Mouse (Mus musculus) retina, postnatal 1 day (tissue): ENCODE measurements around the gene Gdnf.

Experiments
- DNase-seq: peaks from one replicate; pipeline ENCODE4 v3.0.0-alpha.2; 2012

The Gdnf gene

DNA sequence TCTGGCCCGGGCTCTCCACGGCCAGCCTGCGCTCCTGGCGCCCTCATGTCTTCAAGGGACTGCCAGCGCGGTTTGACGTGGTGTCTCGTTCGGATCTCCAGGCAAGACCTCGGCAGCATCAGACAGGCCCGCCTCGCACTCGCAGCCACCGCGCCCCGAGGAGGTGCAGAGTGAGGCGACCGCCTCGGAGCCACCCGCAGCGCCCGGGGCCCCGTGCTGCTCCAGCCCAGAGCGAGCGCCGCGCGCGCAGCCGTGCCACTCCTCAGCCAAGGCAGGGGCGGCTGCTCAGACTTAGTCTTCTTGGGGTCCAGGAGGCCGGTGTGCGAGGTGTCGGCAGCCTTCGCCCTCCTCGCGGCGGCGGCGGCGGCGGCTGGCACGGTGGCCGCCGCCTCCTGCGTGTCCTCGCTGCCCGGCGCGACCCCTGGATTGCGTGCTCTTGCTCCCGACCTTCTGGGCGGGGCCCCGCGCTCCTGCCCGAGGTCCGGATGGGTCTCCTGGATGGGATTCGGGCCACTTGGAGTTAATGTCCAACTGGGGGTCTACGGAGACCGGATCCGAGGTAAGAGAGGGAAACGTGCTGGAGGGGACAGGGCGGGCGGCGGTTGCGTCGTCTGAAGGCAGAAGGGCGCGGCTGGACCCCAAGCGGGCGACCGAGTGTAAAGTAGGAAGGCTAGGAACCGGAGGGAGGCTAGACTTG, at the start of gene Gdnf:
Gene Gdnf (plus strand): TSS at position 291 of the 697 bp plus-strand sequence.
- DNase-seq, result peak; percentile 56

DNA sequence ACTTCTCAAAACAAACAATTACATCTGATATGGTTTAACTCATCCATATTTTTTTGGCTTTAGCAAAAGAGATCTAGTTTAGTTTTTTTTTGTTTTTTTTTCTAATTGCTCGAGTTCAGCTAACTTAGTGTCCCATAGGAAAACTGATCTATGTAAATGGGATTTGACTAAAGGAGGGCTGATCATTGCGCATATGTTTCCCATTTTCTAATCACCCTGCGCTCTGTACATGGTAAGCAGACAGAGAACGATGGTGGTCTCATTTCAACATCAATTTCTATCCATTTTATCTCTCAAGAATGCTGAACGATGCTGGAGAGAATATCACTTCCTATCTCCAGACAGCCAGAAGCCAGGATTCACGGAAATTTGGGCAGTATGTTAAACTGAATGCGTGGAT, 43.5 kb upstream of the Gdnf start:
- DNase-seq, result no peak

DNA sequence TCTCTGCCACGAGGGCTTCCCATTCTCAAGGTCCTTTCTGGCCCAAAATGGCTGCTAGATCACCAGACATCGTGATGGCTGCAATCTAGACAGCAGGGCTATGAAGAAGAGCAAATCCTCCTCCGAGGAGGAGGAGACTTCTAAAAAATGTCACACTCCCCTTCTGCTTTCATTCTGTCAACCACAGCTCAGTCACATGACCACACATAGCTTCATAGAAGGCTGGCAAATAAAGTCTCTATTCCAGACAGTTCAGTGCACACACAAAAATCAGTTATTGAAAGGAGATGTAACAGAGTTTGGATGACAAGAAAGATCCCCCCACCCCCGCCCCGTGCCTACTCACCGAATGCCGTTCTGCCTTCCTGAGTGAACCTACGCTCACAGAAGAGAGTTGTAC, 37.7 kb upstream of the Gdnf start:
- DNase-seq, result no peak

DNA sequence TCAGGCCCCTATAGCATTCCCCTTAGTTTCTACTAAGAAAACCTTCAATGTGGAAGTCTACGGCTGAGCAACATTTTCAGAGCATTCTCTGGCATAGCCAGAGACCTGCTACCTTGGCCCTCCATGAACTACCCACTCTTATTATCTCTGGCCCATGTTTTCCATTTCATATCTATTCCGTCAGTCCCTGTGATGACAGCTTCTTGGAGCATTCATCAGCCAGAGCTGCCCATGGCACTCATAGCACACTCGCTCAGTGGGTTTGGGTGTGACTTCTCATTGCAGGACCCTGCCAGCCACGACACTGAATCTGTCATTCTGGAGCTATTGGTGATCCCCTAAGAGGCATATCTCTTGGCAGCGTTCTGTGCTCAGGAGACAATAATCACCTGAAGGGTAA, 29.1 kb upstream of the Gdnf start:
- DNase-seq, result no peak

DNA sequence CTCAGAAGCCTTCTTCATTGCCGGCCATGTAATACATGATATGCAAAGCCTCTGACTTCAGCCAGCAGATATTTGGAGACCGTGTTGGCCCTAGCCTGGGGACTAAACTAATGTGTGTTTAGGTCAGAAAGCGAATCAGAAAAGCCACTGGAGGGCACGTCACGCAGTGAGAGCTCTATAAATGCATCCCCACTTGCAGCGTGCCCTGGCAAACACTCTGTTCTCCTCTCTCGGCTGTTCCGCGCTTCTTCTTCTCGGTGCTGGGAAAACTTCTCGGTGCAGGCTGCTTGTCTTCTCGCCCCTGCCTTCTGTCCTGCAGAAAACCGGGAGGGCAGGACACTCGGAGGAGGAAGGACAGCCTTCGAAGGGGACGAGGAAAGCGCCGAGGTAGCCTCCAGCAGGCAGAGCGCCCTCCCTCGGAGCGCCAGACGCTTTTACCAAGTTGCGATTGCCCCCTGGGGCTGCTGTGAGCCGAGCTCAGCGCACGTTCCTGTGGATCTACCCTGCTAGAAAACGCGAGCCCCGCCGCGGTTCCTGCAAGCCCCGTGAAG, 730 bp upstream of the Gdnf start:
- DNase-seq, result peak; percentile 44

DNA sequence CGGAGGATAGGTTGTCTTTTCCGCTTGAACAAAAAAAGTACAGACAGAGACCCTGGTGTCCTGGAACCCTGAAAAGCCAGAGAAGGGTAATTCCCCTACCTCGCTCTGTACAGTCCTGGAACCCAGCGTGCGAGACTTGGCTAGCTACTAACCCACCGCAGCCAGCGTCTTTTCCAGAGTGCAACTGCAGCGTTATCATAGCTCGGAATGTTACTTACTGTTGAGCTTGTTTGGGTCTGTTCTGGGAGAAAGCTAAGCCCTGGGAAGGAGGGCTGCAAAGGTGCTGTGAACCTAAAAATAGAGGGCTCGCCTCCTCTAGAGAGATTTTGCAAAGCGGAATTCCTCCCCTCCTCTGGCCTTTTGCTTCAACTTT, 593 bp downstream of the Gdnf start:
- DNase-seq, result no peak

DNA sequence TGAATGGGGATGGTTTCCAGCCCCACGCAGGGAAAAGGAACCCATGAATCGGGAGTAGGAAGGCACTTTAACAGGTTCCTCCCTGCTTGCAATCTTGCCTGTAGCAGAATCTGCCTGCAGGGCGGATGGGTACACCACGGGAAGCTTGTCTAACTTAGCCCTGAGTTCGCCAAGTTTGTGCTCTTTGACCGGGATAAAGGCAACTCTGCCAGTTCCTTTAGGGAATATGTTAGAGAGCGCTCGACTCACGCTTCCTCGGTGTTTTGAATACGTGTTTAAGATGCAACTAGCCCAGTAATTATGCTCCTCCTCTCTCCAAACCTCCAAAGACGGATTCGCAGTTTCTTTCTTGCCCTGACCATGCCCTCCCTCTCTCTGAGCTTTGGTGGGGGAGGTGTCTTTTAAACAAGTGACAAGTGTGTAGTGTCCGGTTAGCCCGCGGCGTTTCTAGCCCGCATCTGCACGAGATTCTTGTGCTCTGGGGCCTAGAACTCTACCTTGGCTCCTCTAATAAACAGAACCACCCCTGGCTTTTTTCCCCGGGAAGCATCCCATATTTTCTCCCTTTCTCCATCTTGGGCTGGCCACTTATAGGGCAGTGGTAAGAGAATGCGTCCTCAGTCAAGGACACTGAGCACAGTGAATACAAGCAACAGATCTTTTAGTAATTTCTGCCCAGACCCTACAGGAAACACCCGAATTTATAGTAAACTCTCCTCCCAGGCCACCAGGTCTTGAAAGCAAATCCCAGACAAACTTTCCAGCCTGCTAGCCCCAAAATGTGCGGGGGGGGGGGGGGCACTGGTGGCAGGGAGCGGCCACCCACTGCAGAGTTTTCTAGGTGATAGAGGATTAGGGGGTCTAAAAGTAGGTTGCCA, 1.4 kb downstream of the Gdnf start:
- no peak for DNase-seq

DNA sequence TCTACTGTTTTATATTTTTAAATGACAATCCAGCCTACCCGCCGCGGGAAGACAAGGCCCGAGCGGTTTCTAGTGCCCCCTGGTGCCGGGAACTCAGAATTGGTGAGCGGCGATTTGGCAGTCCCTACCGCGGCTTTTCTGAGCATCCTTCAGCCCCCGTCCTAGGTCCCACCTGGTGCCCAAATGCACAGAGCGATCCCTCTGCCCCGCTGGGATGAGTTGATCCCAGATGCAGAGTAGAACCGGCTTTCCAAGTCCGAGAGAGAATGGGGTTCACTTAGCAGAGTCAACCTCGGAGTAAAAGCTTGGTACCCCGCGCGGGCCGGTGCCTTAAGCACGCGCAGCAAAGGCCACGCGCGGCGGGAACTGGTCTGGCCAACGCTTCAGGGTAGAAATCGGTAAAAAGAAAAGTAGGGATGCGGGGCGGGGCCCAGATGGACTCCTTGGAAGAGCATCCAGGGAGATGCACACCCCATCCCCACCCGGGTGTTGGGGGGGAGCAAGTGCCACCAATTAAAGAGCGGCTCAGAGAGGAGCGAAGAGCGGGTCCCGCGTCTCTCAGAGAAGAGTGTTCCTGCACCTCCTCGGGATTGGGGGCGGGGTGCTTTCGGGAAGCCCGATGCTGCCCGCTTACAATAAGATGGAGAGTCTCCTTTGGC, 2.4 kb downstream of the Gdnf start:
- peak; percentile 76 for DNase-seq

DNA sequence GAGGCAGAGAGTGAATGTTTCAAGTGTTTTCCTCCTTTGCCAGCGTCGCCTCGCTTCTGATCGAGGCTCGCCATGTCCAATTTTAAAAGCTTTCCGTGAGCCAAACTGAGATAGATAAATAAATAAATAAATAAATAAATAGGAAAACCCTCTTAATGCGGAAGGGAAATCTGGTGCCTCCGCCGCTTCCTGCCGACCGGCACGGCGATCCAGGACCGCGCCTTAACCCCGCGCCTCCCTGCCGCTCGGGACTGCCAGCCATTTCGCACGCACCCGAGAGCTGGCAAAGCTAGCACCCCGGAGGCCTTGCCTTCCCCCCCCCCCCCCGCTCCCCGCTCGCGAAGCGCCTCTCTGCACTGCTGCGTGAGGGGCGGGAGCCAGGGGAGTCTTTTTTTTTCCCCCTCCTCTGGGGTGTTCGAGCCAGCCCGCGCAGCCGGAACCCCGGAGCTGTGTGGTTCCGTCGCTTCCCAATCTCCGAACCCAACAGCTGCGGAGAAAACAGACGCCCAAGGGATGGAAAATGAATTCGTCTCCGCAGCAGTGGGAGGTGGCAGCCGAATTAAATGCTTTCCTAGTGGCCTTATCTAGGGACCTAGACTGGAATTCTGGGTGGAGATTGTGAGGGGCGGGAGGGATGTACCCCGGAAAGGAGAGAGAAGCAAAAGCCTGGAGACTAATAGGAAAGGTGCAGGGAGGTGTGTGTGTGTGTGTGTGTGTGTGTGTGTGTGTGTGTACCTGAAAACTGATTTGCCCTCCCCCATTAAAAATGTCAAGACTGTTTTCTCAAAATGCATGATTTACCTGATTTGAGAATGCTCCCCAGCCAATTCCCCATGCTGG, 3.1 kb downstream of the Gdnf start:
- peak; percentile 38 for DNase-seq

DNA sequence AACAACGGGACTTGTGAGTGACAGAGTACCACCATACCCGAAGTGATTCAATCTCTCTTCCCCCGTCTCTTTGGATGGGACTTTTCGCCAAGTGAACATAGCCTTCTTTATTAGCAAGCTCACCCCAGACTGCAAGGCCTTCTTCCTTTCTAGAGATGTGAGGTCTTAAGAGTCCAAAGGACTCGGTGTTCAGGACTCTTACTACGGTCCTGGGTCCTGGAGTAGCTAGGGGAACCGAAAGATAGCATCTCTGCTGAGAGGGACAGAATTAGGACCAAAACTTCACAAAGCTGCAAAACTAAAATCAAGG, 3.7 kb downstream of the Gdnf start:
- DNase-seq, result peak; percentile 20

DNA sequence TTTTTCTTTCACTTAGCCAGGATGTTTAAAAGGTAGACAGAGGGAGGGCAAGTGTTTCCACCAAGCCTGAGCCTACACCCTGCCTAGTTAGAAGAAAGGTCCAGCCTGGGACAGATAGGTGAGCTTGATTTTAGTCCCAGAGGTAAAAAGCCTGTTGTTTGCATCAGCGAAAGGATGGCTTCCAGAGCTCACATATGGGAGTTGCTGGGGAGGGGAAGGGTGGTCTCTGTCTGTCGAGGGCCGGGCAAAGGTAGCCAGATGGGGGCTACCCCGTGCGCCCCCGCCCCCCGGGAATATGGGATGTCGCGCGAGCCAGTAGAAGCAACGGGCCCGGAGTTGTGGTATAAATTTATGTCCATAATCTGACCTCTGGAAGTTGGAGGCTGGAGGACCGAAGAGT, 4.3 kb downstream of the Gdnf start:
- DNase-seq, result no peak

DNA sequence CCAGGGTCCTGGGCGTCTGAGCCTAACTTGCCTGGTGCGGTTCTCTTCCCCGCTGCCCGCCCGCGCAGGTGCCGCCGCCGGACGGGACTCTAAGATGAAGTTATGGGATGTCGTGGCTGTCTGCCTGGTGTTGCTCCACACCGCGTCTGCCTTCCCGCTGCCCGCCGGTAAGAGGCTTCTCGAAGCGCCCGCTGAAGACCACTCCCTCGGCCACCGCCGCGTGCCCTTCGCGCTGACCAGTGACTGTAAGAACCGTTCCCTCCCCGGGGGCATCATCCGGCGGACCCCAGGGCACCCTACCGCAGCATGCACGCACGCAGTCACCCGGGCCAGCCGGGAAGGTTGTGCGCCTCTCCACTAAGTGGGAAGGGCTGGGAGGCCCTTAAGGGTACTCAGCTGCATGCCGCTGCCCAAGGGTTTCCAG, 4.9 kb downstream of the Gdnf start:
- peak; percentile 43 for DNase-seq

DNA sequence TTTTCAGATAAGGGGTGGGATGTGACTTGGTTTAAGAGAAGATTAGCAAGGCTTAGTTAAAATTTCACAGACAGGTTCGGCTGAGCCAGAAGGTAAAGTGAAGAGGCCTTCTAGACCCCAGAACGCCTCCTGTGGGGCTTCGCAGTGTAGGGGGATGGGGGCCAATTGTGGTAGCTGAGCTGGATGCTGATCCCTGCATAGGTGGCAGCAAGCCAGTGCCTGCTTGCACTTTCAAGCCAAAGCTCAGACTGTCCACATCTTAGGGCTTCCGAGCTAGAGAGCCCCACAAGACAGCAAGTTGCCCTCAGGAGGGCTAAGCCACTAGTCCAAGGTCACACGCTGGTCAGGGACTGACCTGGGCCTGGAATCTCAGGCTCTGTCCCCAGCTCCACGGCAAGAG, 13.2 kb downstream of the Gdnf start:
- DNase-seq, result no peak

DNA sequence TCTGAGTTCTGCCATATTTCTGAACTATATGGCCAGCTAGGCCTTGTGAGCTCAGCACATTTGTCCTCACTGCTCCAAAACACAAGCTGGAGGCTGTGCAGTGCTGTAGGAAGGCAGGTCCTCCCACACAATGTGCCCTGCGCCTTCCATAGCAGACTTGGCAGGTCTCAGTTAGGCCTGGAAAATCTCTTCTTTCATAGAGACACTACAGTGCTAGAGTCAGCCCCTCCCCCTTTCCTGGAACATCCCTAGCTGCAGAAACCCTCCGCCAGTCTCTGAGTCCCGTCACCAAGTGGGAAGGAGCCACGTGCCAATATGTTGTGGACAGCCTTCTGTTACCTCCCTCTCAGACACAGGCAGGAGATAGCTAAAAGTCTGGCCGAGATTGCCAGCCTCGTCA, 14.9 kb downstream of the Gdnf start:
- no peak for DNase-seq

DNA sequence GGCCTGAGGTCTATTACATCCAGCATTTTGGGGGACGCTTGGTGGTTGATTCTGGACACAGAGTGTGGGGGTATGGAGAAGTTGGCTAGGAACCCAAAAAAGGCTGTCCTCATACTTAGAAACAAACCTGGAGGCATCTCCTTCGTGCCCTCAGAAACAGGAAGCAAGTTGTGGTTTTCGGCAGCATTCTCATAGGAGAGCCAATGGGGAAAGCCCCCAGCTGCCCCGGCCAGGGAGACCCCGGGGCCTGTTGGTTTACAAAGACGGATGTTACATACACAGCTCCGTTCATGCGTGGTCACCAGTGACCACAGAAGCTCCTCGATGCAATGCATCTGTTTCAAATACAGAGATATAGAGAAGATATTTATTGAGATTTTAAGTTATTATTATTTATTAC, 24.8 kb downstream of the Gdnf start:
- DNase-seq, result no peak

DNA sequence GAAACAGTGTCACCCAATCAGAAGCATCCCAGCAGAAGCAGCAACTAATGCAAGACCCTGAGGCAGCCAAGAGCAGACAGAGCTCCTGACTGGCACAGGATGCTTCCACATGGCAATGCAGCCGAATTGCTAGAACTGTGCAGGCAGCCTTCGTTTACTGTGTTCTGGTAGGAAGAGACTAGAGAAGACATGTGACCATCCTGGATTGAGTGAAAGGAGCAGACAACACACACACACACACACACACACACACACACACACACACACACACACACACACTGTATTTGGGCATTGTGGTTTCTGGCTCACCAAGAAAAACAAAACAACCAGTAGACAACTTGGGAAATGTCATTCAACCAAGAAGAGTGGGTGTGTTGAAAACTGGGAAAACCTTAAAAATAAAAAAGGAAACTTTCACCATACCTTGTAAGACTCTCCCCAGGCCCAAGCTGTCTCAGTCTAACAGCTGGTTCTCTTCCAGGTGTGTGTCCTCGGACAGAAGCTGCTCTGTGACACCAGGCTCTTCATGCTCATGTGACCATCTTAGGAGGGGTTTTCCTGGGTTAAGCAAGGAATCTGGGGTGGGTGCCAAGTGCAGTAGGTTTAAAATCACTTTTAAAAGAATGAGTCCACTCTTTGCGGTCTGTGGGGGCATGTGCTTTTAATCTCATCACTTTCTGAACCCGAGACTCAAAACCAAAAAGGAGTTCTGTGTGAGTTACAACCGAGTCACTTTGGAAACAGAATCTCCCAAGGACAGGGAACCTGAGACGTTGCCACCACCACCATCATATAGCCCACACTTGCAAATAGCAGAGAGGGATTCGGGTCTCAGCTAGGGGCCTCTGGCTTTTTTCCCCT, 27.6 kb downstream of the Gdnf start:
- no peak for DNase-seq

DNA sequence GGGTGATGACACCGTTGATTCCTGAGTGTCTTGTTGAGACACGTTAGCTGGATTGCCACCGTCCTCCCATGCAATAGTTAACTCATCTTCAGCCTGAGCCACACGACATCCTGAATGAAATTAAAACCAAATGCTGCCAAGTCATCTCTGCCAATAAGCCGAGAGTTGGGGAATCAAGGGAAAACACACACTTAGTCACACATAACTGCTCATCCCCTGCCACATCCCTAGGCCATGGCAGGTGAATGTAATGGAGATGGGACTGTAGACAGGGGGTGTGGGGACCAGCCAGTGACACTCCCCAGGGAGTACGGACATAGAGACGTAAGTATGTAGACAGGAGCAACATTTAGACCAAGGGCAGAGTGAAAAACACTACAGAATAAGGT, 28.3 kb downstream of the Gdnf start:
- no peak for DNase-seq

DNA sequence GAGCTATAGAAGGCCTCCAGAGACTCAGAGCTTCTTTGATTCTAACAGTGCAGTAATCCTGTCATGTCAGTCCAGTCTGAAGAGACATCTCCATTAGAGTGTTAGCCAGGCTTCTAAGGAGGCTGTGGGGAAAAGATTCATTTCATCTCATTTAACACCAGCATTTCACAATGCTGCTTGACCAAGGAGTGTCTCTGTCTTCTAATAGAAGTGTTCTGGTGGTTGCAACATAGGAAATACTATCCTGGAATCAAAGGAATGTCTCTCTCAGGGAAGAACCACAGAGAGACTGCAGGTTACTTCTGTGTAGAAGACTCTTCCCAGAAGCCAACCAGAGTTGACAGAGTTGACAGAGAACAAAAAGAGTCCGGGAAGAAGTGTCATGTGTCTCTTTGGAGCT, 31.0 kb downstream of the Gdnf start:
- DNase-seq, result no peak

DNA sequence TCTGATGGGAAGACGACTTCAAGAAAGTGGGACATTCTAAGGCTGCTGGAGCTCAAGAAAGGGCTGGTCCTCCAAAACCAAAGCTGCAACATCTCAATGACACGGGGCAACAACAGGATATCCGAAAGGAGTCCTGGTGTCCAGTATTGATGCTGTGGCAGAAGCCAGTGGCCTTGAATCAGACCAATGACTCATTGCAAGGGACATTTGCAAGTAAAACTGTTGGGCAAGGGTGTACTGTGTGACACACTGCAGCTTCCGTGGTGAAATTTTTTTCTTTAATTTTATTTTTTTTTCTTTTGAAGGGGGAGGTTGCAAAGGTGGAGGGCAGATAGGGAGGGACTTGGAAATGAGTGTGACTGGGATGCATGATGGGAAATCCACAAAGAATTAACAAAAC, 31.8 kb downstream of the Gdnf start:
- DNase-seq, result no peak

DNA sequence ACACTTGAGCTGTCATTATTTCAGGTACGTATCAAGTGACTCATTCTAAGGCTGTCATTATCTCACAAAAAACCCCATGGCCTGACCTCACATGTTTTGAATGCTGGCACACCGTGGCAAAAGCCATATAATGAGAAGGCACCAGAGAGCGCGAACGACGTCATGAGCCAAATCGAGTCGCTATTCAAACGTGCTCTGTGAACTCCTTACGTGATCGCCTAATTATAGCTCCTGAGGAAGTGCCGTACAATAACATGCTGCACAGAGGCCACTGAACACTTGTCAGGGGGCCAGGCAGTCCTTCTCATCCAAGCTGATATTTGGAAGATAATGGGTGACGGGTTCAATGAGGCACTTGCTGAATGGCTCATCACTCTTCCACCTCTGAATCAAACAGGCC, 46.8 kb downstream of the Gdnf start:
- no peak for DNase-seq

DNA sequence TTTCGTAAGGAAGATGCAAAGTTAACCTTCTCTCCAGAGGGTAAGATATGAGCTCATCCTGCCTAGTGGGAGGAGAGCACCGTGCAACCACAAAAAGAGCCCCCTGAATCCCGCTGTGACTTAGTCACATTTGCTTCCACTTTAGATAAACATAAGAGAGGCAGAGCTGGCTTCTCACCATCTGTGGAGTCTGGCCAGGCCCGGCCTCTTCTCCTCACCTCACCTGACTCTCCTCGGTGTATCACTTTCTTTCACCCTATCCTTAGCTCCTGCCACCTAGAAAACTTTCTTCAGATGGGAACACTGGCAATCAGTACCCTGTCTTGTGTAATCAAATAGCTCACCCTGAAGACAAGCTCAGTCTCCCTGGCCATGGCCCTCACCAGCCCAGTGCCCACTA, 48.2 kb downstream of the Gdnf start:
- no peak for DNase-seq

DNA sequence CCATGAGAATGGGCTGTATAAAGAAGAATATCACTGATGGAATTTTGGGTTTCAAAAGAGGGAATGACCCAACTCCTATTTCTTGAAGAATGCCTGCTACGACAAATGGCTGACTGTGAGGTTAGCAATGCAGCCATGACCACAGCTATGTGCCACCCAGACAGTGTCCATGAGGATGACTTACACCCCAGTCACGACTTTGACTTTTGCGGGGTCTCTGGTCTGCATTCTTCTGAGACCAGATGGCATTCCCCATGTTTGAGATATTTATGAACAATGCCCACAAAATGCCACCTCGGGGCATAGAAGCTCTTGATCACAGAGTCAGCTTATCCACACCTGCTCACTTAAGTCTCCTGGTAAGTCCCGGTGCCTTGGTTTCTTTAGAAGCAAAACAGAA, 52.2 kb downstream of the Gdnf start:
- no peak for DNase-seq
